Mouse (Mus musculus): ENCODE measurements around the gene Wwp2. TPM values are rescaled to one million over a fixed set of nuclear protein-coding genes. Genes with fewer than 3 reads are reported as not detected.
A peak's percentile ranks its signal among the peaks of the same experiment; 100 is the strongest.
"Not testable (repeated sequence)": the region's sequence is repeated elsewhere in the genome, so short reads cannot be mapped to it uniquely, and the experiment has no call there.

Wwp2 gene
- polyA plus RNA-seq, 1 experiment from 2014 or later, result 33.2 TPM

GRCm38 (mm10) chr8:107458281-107458680, 22.1 kb downstream of the Wwp2 start:
- no peaks in the 10 kb centered on the region for H3K27me3 ChIP-seq (replicated peaks)
- no peaks in the 10 kb centered on the region for H3K4me1 ChIP-seq
- H3K9ac ChIP-seq, result no peak overlapping the region
- H3K36me3 ChIP-seq, result peaks cover 15% of the 10 kb centered on the region; the same call in 1 of the 2 replicates
- no peak for ATAC-seq (ENCODE audit: insufficient read depth, low FRiP score, low read depth)
- H3K4me2 ChIP-seq, result no peak overlapping the region
- H3K9me3 ChIP-seq, result no peaks in the 10 kb centered on the region
- no peak overlapping the region for H3K4me3 ChIP-seq (replicated peaks)
- WGBS, result 90% methylated on average over 6 of the region's 6 CpGs
- no peak overlapping the region for H3K27ac ChIP-seq

GRCm38 (mm10) chr8:107462423-107462822, 26.3 kb downstream of the Wwp2 start:
- H3K27ac ChIP-seq, result no peak overlapping the region
- H3K9me3 ChIP-seq, result no peaks in the 10 kb centered on the region
- H3K9ac ChIP-seq, result no peak overlapping the region
- H3K4me2 ChIP-seq, result no peak overlapping the region
- WGBS, result 81% methylated on average over 5 of the region's 5 CpGs
- H3K4me1 ChIP-seq, result no peaks in the 10 kb centered on the region
- 0 out of 2 replicates have a peak, but pooled peaks cover 8% of the 10 kb centered on the region for H3K36me3 ChIP-seq
- no peaks in the 10 kb centered on the region for H3K27me3 ChIP-seq (replicated peaks)
- no peak for ATAC-seq (ENCODE audit: insufficient read depth, low FRiP score, low read depth)
- no peak overlapping the region for H3K4me3 ChIP-seq (replicated peaks)

- Histone ChIP-seq H3K27me3 (replicated peaks) (no peaks in the 10 kb centered on the region), H3K36me3 (no peaks in the 10 kb centered on the region), H3K4me1 (0 out of 2 replicates have a peak, but pooled peaks cover 6% of the 10 kb centered on the region), H3K9ac (no peak overlapping the region), H3K27ac (no peak overlapping the region), H3K4me2 (no peak overlapping the region), H3K4me3 (replicated peaks) (no peak overlapping the region), H3K9me3 (no peaks in the 10 kb centered on the region)
- WGBS, result 33% methylated on average over 3 of the region's 3 CpGs
- ATAC-seq (ENCODE audit: insufficient read depth, low FRiP score, low read depth), result no peak
Measured at GRCm38 (mm10) chr8:107465332-107465990, 29.3 kb downstream of the Wwp2 start.

GRCm38 (mm10) chr8:107466642-107467041, 30.5 kb downstream of the Wwp2 start:
- 85% methylated on average over 5 of the region's 5 CpGs for WGBS
- no peak overlapping the region for H3K9ac ChIP-seq
- H3K9me3 ChIP-seq, result no peaks in the 10 kb centered on the region
- H3K36me3 ChIP-seq, result no peaks in the 10 kb centered on the region
- no peak overlapping the region for H3K4me3 ChIP-seq (replicated peaks)
- H3K4me1 ChIP-seq, result 0 out of 2 replicates have a peak, but pooled peaks cover 6% of the 10 kb centered on the region
- H3K4me2 ChIP-seq, result no peak overlapping the region
- ATAC-seq (ENCODE audit: insufficient read depth, low FRiP score, low read depth), result no peak
- no peak overlapping the region for H3K27ac ChIP-seq
- no peaks in the 10 kb centered on the region for H3K27me3 ChIP-seq (replicated peaks)

GRCm38 (mm10) chr8:107468811-107469302, 32.7 kb downstream of the Wwp2 start:
- ATAC-seq (ENCODE audit: insufficient read depth, low FRiP score, low read depth), result peak; percentile 47; the same call in 1 of the 2 replicates
- Histone ChIP-seq H3K4me2 (no peak overlapping the region), H3K4me1 (0 out of 2 replicates have a peak, but pooled peaks cover 6% of the 10 kb centered on the region), H3K9me3 (no peaks in the 10 kb centered on the region), H3K27me3 (replicated peaks) (no peaks in the 10 kb centered on the region), H3K9ac (no peak overlapping the region), H3K36me3 (no peaks in the 10 kb centered on the region), H3K27ac (peak overlapping the region; percentile 72), H3K4me3 (replicated peaks) (no peak overlapping the region)
- WGBS, result 29% methylated on average over 8 of the region's 8 CpGs

GRCm38 (mm10) chr8:107470302-107470701, 34.1 kb downstream of the Wwp2 start:
- H3K9me3 ChIP-seq, result no peaks in the 10 kb centered on the region
- H3K9ac ChIP-seq, result no peak overlapping the region
- H3K4me3 ChIP-seq (replicated peaks), result no peak overlapping the region
- WGBS, result 67% methylated on average over 5 of the region's 5 CpGs
- H3K27me3 ChIP-seq (replicated peaks), result no peaks in the 10 kb centered on the region
- no peak overlapping the region for H3K27ac ChIP-seq
- no peak for ATAC-seq (ENCODE audit: insufficient read depth, low FRiP score, low read depth)
- H3K36me3 ChIP-seq, result no peaks in the 10 kb centered on the region
- H3K4me1 ChIP-seq, result 0 out of 2 replicates have a peak, but pooled peaks cover 6% of the 10 kb centered on the region
- no peak overlapping the region for H3K4me2 ChIP-seq

GRCm38 (mm10) chr8:107472403-107473100, 36.4 kb downstream of the Wwp2 start:
- no peak overlapping the region for H3K4me3 ChIP-seq (replicated peaks)
- H3K9me3 ChIP-seq, result no peaks in the 10 kb centered on the region
- H3K27me3 ChIP-seq (replicated peaks), result no peaks in the 10 kb centered on the region
- H3K9ac ChIP-seq, result no peak overlapping the region
- no peaks in the 10 kb centered on the region for H3K36me3 ChIP-seq
- no peak for ATAC-seq (ENCODE audit: insufficient read depth, low FRiP score, low read depth)
- H3K4me2 ChIP-seq, result no peak overlapping the region
- WGBS, result 65% methylated on average over 10 of the region's 10 CpGs
- 0 out of 2 replicates have a peak, but pooled peaks cover 6% of the 10 kb centered on the region for H3K4me1 ChIP-seq
- H3K27ac ChIP-seq, result no peak overlapping the region

GRCm38 (mm10) chr8:107473369-107473768, 37.2 kb downstream of the Wwp2 start:
- no peak for ATAC-seq (ENCODE audit: insufficient read depth, low FRiP score, low read depth)
- Histone ChIP-seq H3K4me2 (no peak overlapping the region), H3K36me3 (no peaks in the 10 kb centered on the region), H3K27ac (no peak overlapping the region), H3K9ac (no peak overlapping the region), H3K27me3 (replicated peaks) (no peaks in the 10 kb centered on the region), H3K4me1 (0 out of 2 replicates have a peak, but pooled peaks cover 5% of the 10 kb centered on the region), H3K4me3 (replicated peaks) (no peak overlapping the region), H3K9me3 (no peaks in the 10 kb centered on the region)
- WGBS, result 85% methylated on average over 4 of the region's 4 CpGs

GRCm38 (mm10) chr8:107475613-107476012, 39.4 kb downstream of the Wwp2 start:
- H3K27me3 ChIP-seq (replicated peaks), result no peaks in the 10 kb centered on the region
- H3K36me3 ChIP-seq, result 0 out of 2 replicates have a peak, but pooled peaks cover 4% of the 10 kb centered on the region
- no peak overlapping the region for H3K4me2 ChIP-seq
- 82% methylated on average over 3 of the region's 3 CpGs for WGBS
- no peak overlapping the region for H3K4me3 ChIP-seq (replicated peaks)
- no peaks in the 10 kb centered on the region for H3K9me3 ChIP-seq
- H3K4me1 ChIP-seq, result no peaks in the 10 kb centered on the region
- H3K9ac ChIP-seq, result no peak overlapping the region
- ATAC-seq (ENCODE audit: insufficient read depth, low FRiP score, low read depth), result no peak
- H3K27ac ChIP-seq, result no peak overlapping the region

GRCm38 (mm10) chr8:107476786-107477185, 40.6 kb downstream of the Wwp2 start:
- not testable (repeated sequence) for H3K36me3 ChIP-seq; H3K9me3 ChIP-seq; H3K4me2 ChIP-seq; H3K4me1 ChIP-seq; H3K9ac ChIP-seq; H3K4me3 ChIP-seq (replicated peaks); H3K27ac ChIP-seq; ATAC-seq (ENCODE audit: insufficient read depth, low FRiP score, low read depth); H3K27me3 ChIP-seq (replicated peaks)
- WGBS, result 88% methylated on average over 7 of the region's 7 CpGs

GRCm38 (mm10) chr8:107478728-107479127, 42.6 kb downstream of the Wwp2 start:
- Histone ChIP-seq H3K27ac (no peak overlapping the region), H3K4me1 (no peaks in the 10 kb centered on the region), H3K36me3 (0 out of 2 replicates have a peak, but pooled peaks cover 4% of the 10 kb centered on the region), H3K27me3 (replicated peaks) (no peaks in the 10 kb centered on the region), H3K9ac (no peak overlapping the region), H3K4me2 (no peak overlapping the region), H3K4me3 (replicated peaks) (no peak overlapping the region), H3K9me3 (no peaks in the 10 kb centered on the region)
- WGBS, result 85% methylated on average over 6 of the region's 6 CpGs
- ATAC-seq (ENCODE audit: insufficient read depth, low FRiP score, low read depth), result no peak

GRCm38 (mm10) chr8:107480436-107480835, 44.3 kb downstream of the Wwp2 start:
- no peak for ATAC-seq (ENCODE audit: insufficient read depth, low FRiP score, low read depth)

More at GRCm38 (mm10) chr8:107480436-107480835, 44.3 kb downstream of the Wwp2 start:
- H3K4me2 ChIP-seq, result no peak overlapping the region
- no peak overlapping the region for H3K27ac ChIP-seq
- 0 out of 2 replicates have a peak, but pooled peaks cover 4% of the 10 kb centered on the region for H3K36me3 ChIP-seq
- 93% methylated on average over 4 of the region's 4 CpGs for WGBS
- H3K27me3 ChIP-seq (replicated peaks), result no peaks in the 10 kb centered on the region
- H3K4me1 ChIP-seq, result no peaks in the 10 kb centered on the region
- no peaks in the 10 kb centered on the region for H3K9me3 ChIP-seq
- no peak overlapping the region for H3K4me3 ChIP-seq (replicated peaks)
- no peak overlapping the region for H3K9ac ChIP-seq
